Mouse (Mus musculus) gastrocnemius, postnatal 10 days (tissue): ENCODE measurements around the gene Idi2. TPM values are rescaled to one million over a fixed set of nuclear protein-coding genes. Genes with fewer than 3 reads are reported as not detected.
"Not testable (repeated sequence)": the region's sequence is repeated elsewhere in the genome, so short reads cannot be mapped to it uniquely, and the experiment has no call there.

Experiments
- DNase-seq: peaks from one replicate; pipeline ENCODE4 v3.0.0; 2021; ENCODE audit warnings: mixed read lengths
- microRNA-seq, 2 experiments: library from miRNA; unstranded; fragments of <30 nt; microRNA quantifications; one replicate each; pipeline ENCODE4 v1.2.0; 2021
- total RNA-seq, 2 experiments: library from RNA; stranded (reverse); gene quantifications; 2 replicates each; pipeline ENCODE4 v1.2.3; 2021

Idi2 gene
- total RNA-seq, 2 experiments from 2014 or later, result not detected

GRCm38 (mm10) chr13:8997221-8997620 is 44.6 kb downstream of the Idi2 start:
- not testable (repeated sequence) for DNase-seq

- DNase-seq, result no peak
These were observed 46.8 kb downstream of the Idi2 start for GRCm38 (mm10) chr13:8999464-8999863.

GRCm38 (mm10) chr13:9003306-9003705 is 50.6 kb downstream of the Idi2 start:
- DNase-seq, result no peak

Small RNA genes within 50 kb of the gene (microRNA-seq; reads per million reads assigned to microRNA genes)
- gene Gm22750, result 0 reads per million in 2 experiments

Other genes with a start within 250 kb of the Idi2 start
- gene Wdr37, start 81.0 kb upstream of the Idi2 start, total RNA-seq, result 10 to 100 TPM; 30.5 to 31.0 TPM
- 10 to 100 TPM; 10.2 to 12.0 TPM for gene Idi1, start 67.4 kb upstream of the Idi2 start, total RNA-seq
- gene Gm9745, start 4.6 kb upstream of the Idi2 start, total RNA-seq, result not detected
- gene Gtpbp4, start 43.2 kb downstream of the Idi2 start, total RNA-seq, result 10 to 100 TPM; 41.3 to 44.0 TPM
- 10 to 100 TPM; 62.1 to 68.2 TPM for gene Larp4b, start 141.0 kb downstream of the Idi2 start, total RNA-seq